In genomic region chr4:46914606-46915005, GRCm38 (mm10) we compare ENCODE assay signal across 16 mouse cellular contexts.
"Had no signal": no experiment of that assay in that cellular context is flagged by ENCODE, and none has a peak within 500 bp of the region (broad histone marks: within the 10 kb centered on the region; RNA-seq: fewer than 3 reads in every experiment).

No protein-coding gene starts in this region.

- H3K9ac ChIP-seq: neural tube, embryonic 13.5 days; neural tube, embryonic 15.5 days; stomach, embryonic 15.5 days had no signal

- H3K9me3 ChIP-seq: neural tube, embryonic 15.5 days; stomach, embryonic 15.5 days had no signal

- H3K27me3 ChIP-seq: neural tube, embryonic 13.5 days; neural tube, embryonic 15.5 days; stomach, embryonic 15.5 days had no signal

- DNase-seq: retina, postnatal 1 day; right cerebral cortex, adult 18-20 months; right cerebral cortex, postnatal 14 days; right cerebral cortex, postnatal 25 days; right cerebral cortex, postnatal 4 days; spleen, adult 18-20 months; thymus, adult 18-20 months; thymus, adult 2 months; thymus, postnatal 14 days; thymus, postnatal 25 days; thymus, postnatal 36 days; thymus, postnatal 4 days had no signal

- H3K36me3 ChIP-seq: neural tube, embryonic 13.5 days; neural tube, embryonic 15.5 days; stomach, embryonic 15.5 days had no signal

- H3K27ac ChIP-seq: neural tube, embryonic 13.5 days; neural tube, embryonic 15.5 days; stomach, embryonic 15.5 days; stomach, postnatal 0 days had no signal

- H3K4me3 ChIP-seq: neural tube, embryonic 13.5 days; neural tube, embryonic 15.5 days; stomach, embryonic 15.5 days had no signal

- H3K4me2 ChIP-seq: neural tube, embryonic 13.5 days; neural tube, embryonic 15.5 days; stomach, embryonic 15.5 days had no signal

- H3K4me1 ChIP-seq: stomach, embryonic 15.5 days had no signal
